Mouse (Mus musculus): ENCODE measurements around the gene Add1. TPM values are rescaled to one million over a fixed set of nuclear protein-coding genes. Genes with fewer than 3 reads are reported as not detected.

Gene Add1
- polyA plus RNA-seq, 1 experiment from 2014 or later, result 176 TPM

DNA sequence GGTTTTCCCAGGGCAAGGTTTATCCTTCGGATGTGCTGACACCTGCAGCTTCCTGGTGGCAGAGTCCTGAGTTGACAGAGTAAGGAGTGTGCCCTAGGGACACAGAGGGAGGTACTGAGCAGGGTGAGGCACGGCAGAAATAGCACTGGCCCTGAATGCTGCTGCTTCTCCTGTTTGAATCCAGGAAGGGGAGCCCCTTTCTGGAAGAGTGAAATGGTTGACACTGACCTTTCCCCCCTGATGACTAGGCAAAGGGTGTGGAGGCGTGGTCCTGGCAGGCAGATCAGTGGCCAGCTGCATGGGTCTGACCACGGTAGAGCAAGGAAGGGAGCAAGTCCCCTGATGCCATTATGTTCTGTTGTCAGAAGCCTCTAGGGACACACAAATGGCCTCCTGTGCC lies 42.8 kb upstream of the Add1 start:
- Histone ChIP-seq H3K9me3 (replicated peaks; ENCODE audit: control insufficient read depth, low read length) (no peaks in the 10 kb centered on the region), H3K4me2 (ENCODE audit: low read depth, low read length) (no peak overlapping the region), H3K36me3 (ENCODE audit: control insufficient read depth, insufficient read depth, low read length) (no peaks in the 10 kb centered on the region), H3K4me3 (replicated peaks; ENCODE audit: low read length) (no peak overlapping the region), H3K27me3 (ENCODE audit: control insufficient read depth, insufficient read depth, low read length) (no peaks in the 10 kb centered on the region), H3K9ac (ENCODE audit: low read length) (no peak overlapping the region), H3K27ac (ENCODE audit: low read length) (no peak overlapping the region), H3K4me1 (ENCODE audit: control insufficient read depth, insufficient read depth, low read length) (peaks cover 6% of the 10 kb centered on the region; the same call in 1 of the 2 replicates)
- 32% methylated on average over 4 of the region's 4 CpGs for WGBS
- ATAC-seq (ENCODE audit: insufficient read depth, low FRiP score), result no peak

DNA sequence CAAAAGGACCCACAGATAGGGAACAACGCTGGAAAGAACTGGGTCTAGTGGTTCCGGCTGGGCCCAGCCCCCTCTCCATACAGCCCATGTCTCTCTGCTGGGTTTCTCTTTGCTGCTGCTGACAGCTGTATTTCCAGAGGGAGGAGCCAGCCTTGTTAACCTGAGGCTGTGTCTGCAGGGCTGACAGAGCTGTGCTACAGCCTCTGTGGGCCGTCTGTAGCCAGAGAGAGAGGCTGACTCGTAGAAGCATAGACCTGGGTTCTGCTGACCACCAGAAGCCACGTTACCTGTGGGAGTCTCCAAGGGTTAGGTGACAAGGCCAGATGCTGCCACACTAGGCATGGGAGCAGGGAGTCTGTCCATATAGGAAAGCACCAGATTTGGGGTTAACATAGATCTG lies 40.4 kb upstream of the Add1 start:
- Histone ChIP-seq H3K9ac (ENCODE audit: low read length) (peak overlapping the region; percentile 13; the same call in 1 of the 2 replicates), H3K27me3 (ENCODE audit: control insufficient read depth, insufficient read depth, low read length) (no peaks in the 10 kb centered on the region), H3K4me3 (replicated peaks; ENCODE audit: low read length) (no peak overlapping the region), H3K4me1 (ENCODE audit: control insufficient read depth, insufficient read depth, low read length) (no peaks in the 10 kb centered on the region), H3K9me3 (replicated peaks; ENCODE audit: control insufficient read depth, low read length) (no peaks in the 10 kb centered on the region), H3K36me3 (ENCODE audit: control insufficient read depth, insufficient read depth, low read length) (no peaks in the 10 kb centered on the region), H3K4me2 (ENCODE audit: low read depth, low read length) (no peak overlapping the region), H3K27ac (ENCODE audit: low read length) (peak overlapping the region; percentile 34; the same call in 1 of the 2 replicates)
- WGBS, result 69% methylated on average over 5 of the region's 5 CpGs
- no peak for ATAC-seq (ENCODE audit: insufficient read depth, low FRiP score)

DNA sequence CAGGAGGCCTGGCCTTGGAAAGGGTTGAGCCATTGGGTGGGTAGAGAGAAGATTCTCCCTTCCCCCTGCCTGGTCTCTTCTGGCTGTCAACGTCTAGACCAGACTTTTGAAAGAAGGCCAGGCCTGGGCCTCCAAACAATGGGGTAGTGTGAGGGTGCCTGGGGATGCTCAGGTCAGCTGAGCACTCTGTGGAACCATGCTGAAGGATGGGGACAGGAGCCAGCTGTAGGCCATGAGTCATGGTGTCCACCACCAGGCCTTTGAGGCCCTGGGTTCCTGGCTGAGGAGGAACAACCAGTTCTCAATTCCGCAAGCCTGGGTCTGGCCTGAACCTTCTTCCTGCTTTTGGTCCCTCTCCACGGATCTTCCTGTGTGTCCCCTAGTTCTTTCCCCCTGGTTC lies 39.6 kb upstream of the Add1 start:
- H3K9ac ChIP-seq (ENCODE audit: low read length), result no peak overlapping the region
- ATAC-seq (ENCODE audit: insufficient read depth, low FRiP score), result no peak
- whole genome bisulfite sequencing, result 61% methylated on average over 3 of the region's 3 CpGs
- H3K9me3 ChIP-seq (replicated peaks; ENCODE audit: control insufficient read depth, low read length), result no peaks in the 10 kb centered on the region
- H3K4me2 ChIP-seq (ENCODE audit: low read depth, low read length), result no peak overlapping the region
- H3K27ac ChIP-seq (ENCODE audit: low read length), result no peak overlapping the region; the same call in 1 of the 2 replicates
- no peaks in the 10 kb centered on the region for H3K27me3 ChIP-seq (ENCODE audit: control insufficient read depth, insufficient read depth, low read length)
- no peak overlapping the region for H3K4me3 ChIP-seq (replicated peaks; ENCODE audit: low read length)
- no peaks in the 10 kb centered on the region for H3K4me1 ChIP-seq (ENCODE audit: control insufficient read depth, insufficient read depth, low read length)
- H3K36me3 ChIP-seq (ENCODE audit: control insufficient read depth, insufficient read depth, low read length), result no peaks in the 10 kb centered on the region

DNA sequence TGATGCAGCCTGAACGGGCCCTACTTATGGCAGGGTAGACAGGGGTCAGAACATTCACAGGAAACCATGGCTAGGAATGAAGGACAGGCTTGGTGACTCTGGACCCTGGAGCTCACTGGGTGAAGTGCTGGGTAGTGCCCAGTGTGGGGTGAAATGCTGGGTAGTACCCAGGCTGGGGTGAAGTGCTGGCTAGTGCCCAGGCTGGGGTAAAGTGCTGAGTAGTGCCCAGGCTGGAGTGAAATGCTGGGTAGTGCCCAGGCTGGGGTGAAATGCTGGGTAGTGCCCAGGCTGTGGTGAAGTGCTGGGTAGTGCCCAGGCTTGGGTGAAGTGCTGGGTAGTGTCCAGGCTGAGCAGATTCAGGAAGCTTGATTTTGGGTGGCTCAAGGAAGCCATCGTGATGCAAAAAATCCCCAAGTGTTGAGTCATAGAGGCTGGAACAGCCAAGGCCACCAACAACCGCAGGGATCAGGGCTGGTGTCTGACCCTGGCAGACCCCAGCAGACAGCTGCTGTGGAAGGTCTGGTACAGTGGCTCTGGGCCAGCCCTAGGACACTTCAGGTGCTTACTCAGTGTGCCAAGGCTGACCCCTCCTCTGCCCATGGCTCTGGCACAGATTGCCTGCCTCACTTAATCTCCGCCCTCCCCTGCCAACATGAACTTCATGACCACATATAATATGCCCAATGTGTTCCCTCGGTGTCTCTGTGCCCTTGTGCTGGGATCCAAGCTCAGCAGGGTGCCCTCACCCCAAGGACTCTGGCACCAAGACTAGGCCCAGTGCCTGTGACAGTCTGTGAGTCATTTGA lies 38.5 kb upstream of the Add1 start:
- ATAC-seq (ENCODE audit: insufficient read depth, low FRiP score), result no peak

DNA sequence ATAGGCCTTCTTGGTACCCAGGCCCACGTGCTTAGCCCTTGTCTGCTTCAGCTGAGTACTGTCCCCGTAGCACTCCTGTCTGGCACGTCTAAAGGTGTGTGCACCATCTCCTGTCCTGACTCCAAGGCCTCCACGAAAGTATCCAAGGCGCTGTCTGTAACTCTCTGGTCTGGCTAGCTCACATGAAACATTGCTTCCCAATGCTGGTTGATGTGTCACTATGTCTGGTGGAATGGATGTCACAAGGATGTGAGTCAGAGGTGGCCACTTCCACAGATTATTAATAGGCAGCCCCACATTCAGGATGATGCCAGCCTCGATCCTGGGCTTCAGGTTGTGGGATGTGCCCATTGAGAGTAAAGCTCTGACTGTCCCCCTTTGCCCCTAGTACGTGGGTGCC lies 37.6 kb upstream of the Add1 start:
- Histone ChIP-seq H3K9me3 (replicated peaks; ENCODE audit: control insufficient read depth, low read length) (no peaks in the 10 kb centered on the region), H3K27me3 (ENCODE audit: control insufficient read depth, insufficient read depth, low read length) (no peaks in the 10 kb centered on the region), H3K4me1 (ENCODE audit: control insufficient read depth, insufficient read depth, low read length) (no peaks in the 10 kb centered on the region), H3K36me3 (ENCODE audit: control insufficient read depth, insufficient read depth, low read length) (no peaks in the 10 kb centered on the region), H3K27ac (ENCODE audit: low read length) (no peak overlapping the region), H3K4me2 (ENCODE audit: low read depth, low read length) (no peak overlapping the region), H3K9ac (ENCODE audit: low read length) (no peak overlapping the region), H3K4me3 (replicated peaks; ENCODE audit: low read length) (no peak overlapping the region)
- no peak for ATAC-seq (ENCODE audit: insufficient read depth, low FRiP score)
- WGBS, result 81% methylated on average over 7 of the region's 7 CpGs

More for the DNA sequence above, 38.5 kb upstream of the Add1 start:
- 69% methylated on average over 5 of the region's 5 CpGs for WGBS
- Histone ChIP-seq H3K27me3 (ENCODE audit: control insufficient read depth, insufficient read depth, low read length) (no peaks in the 10 kb centered on the region), H3K4me2 (ENCODE audit: low read depth, low read length) (no peak overlapping the region), H3K9me3 (replicated peaks; ENCODE audit: control insufficient read depth, low read length) (no peaks in the 10 kb centered on the region), H3K4me1 (ENCODE audit: control insufficient read depth, insufficient read depth, low read length) (no peaks in the 10 kb centered on the region), H3K36me3 (ENCODE audit: control insufficient read depth, insufficient read depth, low read length) (no peaks in the 10 kb centered on the region), H3K27ac (ENCODE audit: low read length) (no peak overlapping the region), H3K4me3 (replicated peaks; ENCODE audit: low read length) (no peak overlapping the region), H3K9ac (ENCODE audit: low read length) (no peak overlapping the region)

DNA sequence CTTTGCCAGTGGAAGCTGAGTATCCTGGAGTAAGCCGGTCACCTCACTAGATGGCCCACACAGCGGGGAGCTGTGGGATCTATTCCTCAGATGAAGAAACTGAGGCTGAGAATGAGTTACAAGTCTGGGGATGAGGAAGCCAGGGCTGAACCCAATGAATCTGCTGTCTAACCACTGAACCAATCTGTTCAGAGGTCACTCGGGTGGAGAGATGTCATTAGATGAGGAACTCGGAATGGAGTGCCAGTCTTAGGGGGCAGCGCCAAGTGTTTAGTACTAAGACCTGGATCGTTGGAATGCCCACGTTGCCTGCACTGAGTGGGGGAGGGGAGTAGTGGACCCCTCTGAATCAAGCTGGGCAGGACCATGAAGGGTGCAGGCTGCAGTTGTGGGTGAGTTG lies 35.4 kb upstream of the Add1 start:
- no peak for ATAC-seq (ENCODE audit: insufficient read depth, low FRiP score)
- Histone ChIP-seq H3K27ac (ENCODE audit: low read length) (no peak overlapping the region), H3K4me3 (replicated peaks; ENCODE audit: low read length) (no peak overlapping the region), H3K9ac (ENCODE audit: low read length) (no peak overlapping the region), H3K36me3 (ENCODE audit: control insufficient read depth, insufficient read depth, low read length) (no peaks in the 10 kb centered on the region), H3K4me2 (ENCODE audit: low read depth, low read length) (no peak overlapping the region), H3K4me1 (ENCODE audit: control insufficient read depth, insufficient read depth, low read length) (no peaks in the 10 kb centered on the region), H3K27me3 (ENCODE audit: control insufficient read depth, insufficient read depth, low read length) (no peaks in the 10 kb centered on the region), H3K9me3 (replicated peaks; ENCODE audit: control insufficient read depth, low read length) (no peaks in the 10 kb centered on the region)
- WGBS, result 72% methylated on average over 7 of the region's 7 CpGs

DNA sequence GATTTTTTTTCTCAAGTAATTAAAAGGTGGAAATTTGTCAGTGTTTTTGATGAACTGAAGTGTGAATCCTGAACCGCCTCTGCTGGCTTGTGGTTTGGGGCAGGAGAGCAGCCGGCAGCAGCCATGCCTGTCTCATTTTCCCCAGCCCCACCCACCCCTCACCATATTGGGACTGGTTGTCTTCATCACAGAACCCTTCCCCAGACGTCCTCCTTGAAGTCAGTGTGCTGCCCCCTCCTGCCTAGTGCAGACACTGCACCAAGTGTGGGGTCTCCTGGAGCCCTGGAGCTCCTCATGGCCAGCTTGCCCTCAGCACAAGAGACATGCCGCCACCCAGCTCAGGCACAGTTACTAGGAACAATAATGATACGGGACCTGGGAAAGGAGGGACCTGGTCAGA lies 34.9 kb upstream of the Add1 start:
- H3K4me2 ChIP-seq (ENCODE audit: low read depth, low read length), result no peak overlapping the region
- ATAC-seq (ENCODE audit: insufficient read depth, low FRiP score), result no peak
- H3K36me3 ChIP-seq (ENCODE audit: control insufficient read depth, insufficient read depth, low read length), result no peaks in the 10 kb centered on the region
- no peak overlapping the region for H3K27ac ChIP-seq (ENCODE audit: low read length)
- no peak overlapping the region for H3K4me3 ChIP-seq (replicated peaks; ENCODE audit: low read length)
- H3K27me3 ChIP-seq (ENCODE audit: control insufficient read depth, insufficient read depth, low read length), result no peaks in the 10 kb centered on the region
- 38% methylated on average over 5 of the region's 5 CpGs for WGBS
- H3K9me3 ChIP-seq (replicated peaks; ENCODE audit: control insufficient read depth, low read length), result no peaks in the 10 kb centered on the region
- no peaks in the 10 kb centered on the region for H3K4me1 ChIP-seq (ENCODE audit: control insufficient read depth, insufficient read depth, low read length)
- no peak overlapping the region for H3K9ac ChIP-seq (ENCODE audit: low read length)

DNA sequence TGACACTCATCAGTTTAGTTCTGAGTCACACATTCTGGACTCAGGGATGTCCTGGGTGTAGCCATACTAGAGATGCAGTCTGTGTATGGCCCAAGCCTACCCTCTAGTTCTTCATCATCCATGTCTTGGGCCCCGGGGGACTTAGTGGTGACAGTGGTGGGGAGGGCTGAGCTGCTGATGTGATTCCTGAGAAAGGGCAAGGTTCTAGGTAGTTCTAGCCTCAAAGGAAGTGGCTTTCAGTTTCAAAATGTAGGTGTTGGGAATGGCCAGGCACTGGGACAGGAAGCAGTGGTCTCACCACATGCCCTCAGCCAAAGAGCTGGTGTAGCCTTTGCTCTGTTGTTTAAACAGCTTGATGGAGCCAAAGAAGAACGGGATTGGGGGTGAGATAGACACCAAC lies 34.3 kb upstream of the Add1 start:
- Histone ChIP-seq H3K4me2 (ENCODE audit: low read depth, low read length) (no peak overlapping the region), H3K9ac (ENCODE audit: low read length) (no peak overlapping the region), H3K36me3 (ENCODE audit: control insufficient read depth, insufficient read depth, low read length) (no peaks in the 10 kb centered on the region), H3K9me3 (replicated peaks; ENCODE audit: control insufficient read depth, low read length) (no peaks in the 10 kb centered on the region), H3K4me3 (replicated peaks; ENCODE audit: low read length) (no peak overlapping the region), H3K27ac (ENCODE audit: low read length) (no peak overlapping the region), H3K4me1 (ENCODE audit: control insufficient read depth, insufficient read depth, low read length) (no peaks in the 10 kb centered on the region), H3K27me3 (ENCODE audit: control insufficient read depth, insufficient read depth, low read length) (no peaks in the 10 kb centered on the region)
- no peak for ATAC-seq (ENCODE audit: insufficient read depth, low FRiP score)
- 92% methylated on average over 2 of the region's 2 CpGs for WGBS

DNA sequence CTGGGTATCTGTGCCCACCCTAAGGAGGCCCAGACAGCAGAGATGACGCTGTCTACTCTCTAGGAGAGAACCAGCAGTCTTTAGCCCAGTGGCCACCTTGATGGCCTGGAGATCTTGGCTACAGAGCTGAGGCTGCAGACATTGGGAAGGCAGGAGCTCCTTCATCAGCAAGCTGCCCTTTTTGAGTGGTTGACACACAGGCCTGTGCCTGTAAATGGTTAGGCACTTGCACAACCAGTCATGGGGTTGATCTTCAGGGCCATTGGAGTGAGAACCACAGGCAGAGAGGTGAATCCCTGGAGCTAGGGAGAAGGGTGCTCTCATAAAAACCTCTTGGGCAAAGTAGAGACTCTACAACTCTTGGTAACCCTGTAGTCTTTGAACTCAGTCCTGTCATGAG lies 31.3 kb upstream of the Add1 start:
- Histone ChIP-seq H3K4me1 (ENCODE audit: control insufficient read depth, insufficient read depth, low read length) (no peaks in the 10 kb centered on the region), H3K9me3 (replicated peaks; ENCODE audit: control insufficient read depth, low read length) (no peaks in the 10 kb centered on the region), H3K27me3 (ENCODE audit: control insufficient read depth, insufficient read depth, low read length) (no peaks in the 10 kb centered on the region), H3K4me3 (replicated peaks; ENCODE audit: low read length) (no peak overlapping the region), H3K9ac (ENCODE audit: low read length) (no peak overlapping the region), H3K36me3 (ENCODE audit: control insufficient read depth, insufficient read depth, low read length) (no peaks in the 10 kb centered on the region), H3K4me2 (ENCODE audit: low read depth, low read length) (no peak overlapping the region), H3K27ac (ENCODE audit: low read length) (no peak overlapping the region)
- WGBS, result 48% methylated on average over 1 of the region's 1 CpGs
- ATAC-seq (ENCODE audit: insufficient read depth, low FRiP score), result no peak

All from stomach, embryonic 16.5 days (tissue).